8 mouse cellular contexts compared by ENCODE assay signal in genomic region chr4:108387681-108388253, GRCm38 (mm10). TPM values are rescaled to one million over a fixed set of nuclear protein-coding genes. Genes with fewer than 3 reads are reported as not detected.
DNase-seq lines count a peak whose midpoint lies in the region; ATAC-seq and TF ChIP-seq lines count a peak whose summit lies in the region.

No protein-coding gene starts in this region.

- peak overlapping the region; percentile 71 for H3K4me2 ChIP-seq in liver, postnatal 0 days (ENCODE audit: low read depth, low read length)
- H3K4me2 ChIP-seq in neural tube, embryonic 12.5 days (replicated peaks), result peak overlapping the region; percentile 58

- peak overlapping the region; percentile 47 for H3K4me3 ChIP-seq in embryonic facial prominence, embryonic 10.5 days
- H3K4me3 ChIP-seq in liver, postnatal 0 days (ENCODE audit: low read depth, low read length), result peak overlapping the region; percentile 35
- peak overlapping the region; percentile 25 for H3K4me3 ChIP-seq in neural tube, embryonic 12.5 days

- peak overlapping the region; percentile 92 for H3K27ac ChIP-seq in embryonic facial prominence, embryonic 10.5 days (replicated peaks)
- no peak overlapping the region for H3K27ac ChIP-seq in liver, postnatal 0 days (ENCODE audit: low read depth)
- H3K27ac ChIP-seq in neural tube, embryonic 12.5 days, result no peak overlapping the region

- peak; percentile 20; the same call in 1 of the 2 replicates for TF ChIP-seq CTCF in liver, postnatal 0 days (IDR thresholded peaks at IDR 0.05; ENCODE audit: low read depth)

- H3K4me1 ChIP-seq in embryonic facial prominence, embryonic 10.5 days, result peaks cover 44% of the 10 kb centered on the region
- peaks cover 14% of the 10 kb centered on the region for H3K4me1 ChIP-seq in liver, postnatal 0 days (ENCODE audit: insufficient read depth)
- peaks cover 20% of the 10 kb centered on the region for H3K4me1 ChIP-seq in neural tube, embryonic 12.5 days

- H3K36me3 ChIP-seq in embryonic facial prominence, embryonic 10.5 days (replicated peaks), result no peaks in the 10 kb centered on the region
- H3K36me3 ChIP-seq in liver, postnatal 0 days (replicated peaks; ENCODE audit: insufficient read depth, low read length), result no peaks in the 10 kb centered on the region
- H3K36me3 ChIP-seq in neural tube, embryonic 12.5 days, result no peaks in the 10 kb centered on the region

- WGBS in embryonic facial prominence, embryonic 10.5 days, result 4% methylated on average over 18 of the region's 18 CpGs
- WGBS in liver, postnatal 0 days (ENCODE audit: insufficient replicate concordance), result 4% methylated on average over 18 of the region's 18 CpGs
- WGBS in neural tube, embryonic 12.5 days, result 11% methylated on average over 18 of the region's 18 CpGs

- H3K9me3 ChIP-seq in embryonic facial prominence, embryonic 10.5 days, result no peaks in the 10 kb centered on the region
- no peaks in the 10 kb centered on the region for H3K9me3 ChIP-seq in liver, postnatal 0 days (ENCODE audit: low read length)
- H3K9me3 ChIP-seq in neural tube, embryonic 12.5 days, result no peaks in the 10 kb centered on the region

- H3K9ac ChIP-seq in liver, postnatal 0 days (replicated peaks), result peak overlapping the region; percentile 55
- peak overlapping the region; percentile 56 for H3K9ac ChIP-seq in neural tube, embryonic 12.5 days

- ATAC-seq in liver, postnatal 0 days, result peak; percentile 47; the same call in 1 of the 2 replicates
- peak; percentile 65; the same call in 1 of the 2 replicates for ATAC-seq in neural tube, embryonic 12.5 days (ENCODE audit: low FRiP score, low read depth)

- H3K27me3 ChIP-seq in embryonic facial prominence, embryonic 10.5 days (replicated peaks; ENCODE audit: low read depth, poor library complexity, severe bottlenecking), result peaks cover 24% of the 10 kb centered on the region
- H3K27me3 ChIP-seq in liver, postnatal 0 days (ENCODE audit: insufficient read depth, low read length), result peaks cover 10% of the 10 kb centered on the region
- H3K27me3 ChIP-seq in neural tube, embryonic 12.5 days (replicated peaks), result peaks cover 15% of the 10 kb centered on the region

- peak; percentile 39 to 52 for DNase-seq in urinary bladder, adult 18-20 months (ENCODE audit: low spot score in 2 of 2)
- no peak for DNase-seq in urinary bladder, adult 2 months (ENCODE audit: low spot score)
- DNase-seq in embryonic facial prominence, embryonic 10.5 days (ENCODE audit: low spot score), result peak; percentile 83
- DNase-seq in heart, adult 8-10 months (ENCODE audit: low spot score), result peak; percentile 84
- DNase-seq in kidney, adult 8-10 months, result peak; percentile 36 to 37
- DNase-seq in liver, postnatal 0 days, result peak; percentile 69
- no peak for DNase-seq in T-cell, adult 2 months (ENCODE audit: low spot score)

- no peak for TF ChIP-seq EP300 in liver, postnatal 0 days (IDR thresholded peaks at IDR 0.05; ENCODE audit: low read depth)

RNA-seq across cellular contexts. Expression of gene Shisal2a, which starts 4.6 kb away (rescaled TPM):
- 0.15 TPM in 1 of 2 replicates, not detected in the other for polyA plus RNA-seq in urinary bladder, adult 2 months (2012; rRNA removed)
- polyA plus RNA-seq in embryonic facial prominence, embryonic 10.5 days (2016; fragmentation: Nextera tagmentation; extraction: Ambion mirVana), result 4.0 and 5.6 TPM in 2 replicates
- total RNA-seq in heart, adult 8-10 months (2022), result not detected
- polyA plus RNA-seq in liver, postnatal 0 days (2015; fragmentation: Nextera tagmentation; extraction: Ambion mirVana), result 0.26 and 0.52 TPM in 2 replicates
- polyA plus RNA-seq in neural tube, embryonic 12.5 days (2016; fragmentation: Nextera tagmentation; extraction: Ambion mirVana), result 3.2 and 3.5 TPM in 2 replicates

RNA-seq across cellular contexts. Expression of gene Gpx7, which starts 19.0 kb away (rescaled TPM):
- polyA plus RNA-seq in urinary bladder, adult 2 months (2012; rRNA removed), result 34.5 and 34.8 TPM in 2 replicates
- polyA plus RNA-seq in embryonic facial prominence, embryonic 10.5 days (2016; fragmentation: Nextera tagmentation; extraction: Ambion mirVana), result 39.7 and 40.1 TPM in 2 replicates
- 1 to 10 TPM; 4.4 to 9.5 (median 6.3) TPM for total RNA-seq in heart, adult 8-10 months (2022)
- polyA plus RNA-seq in liver, postnatal 0 days (2015; fragmentation: Nextera tagmentation; extraction: Ambion mirVana), result 14.5 and 15.6 TPM in 2 replicates
- 45.2 and 47.4 TPM in 2 replicates for polyA plus RNA-seq in neural tube, embryonic 12.5 days (2016; fragmentation: Nextera tagmentation; extraction: Ambion mirVana)

RNA-seq across cellular contexts. Expression of gene Coa7, which starts 59.8 kb away (rescaled TPM):
- 11.9 and 12.3 TPM in 2 replicates for polyA plus RNA-seq in urinary bladder, adult 2 months (2012; rRNA removed)
- polyA plus RNA-seq in embryonic facial prominence, embryonic 10.5 days (2016; fragmentation: Nextera tagmentation; extraction: Ambion mirVana), result 70.4 and 78.9 TPM in 2 replicates
- total RNA-seq in heart, adult 8-10 months (2022), result 10 to 100 TPM; 31.0 to 45.6 (median 36.2) TPM
- 62.2 and 64.9 TPM in 2 replicates for polyA plus RNA-seq in liver, postnatal 0 days (2015; fragmentation: Nextera tagmentation; extraction: Ambion mirVana)
- 52.5 and 54.8 TPM in 2 replicates for polyA plus RNA-seq in neural tube, embryonic 12.5 days (2016; fragmentation: Nextera tagmentation; extraction: Ambion mirVana)

Comparison
In these comparisons a context has a peak if more than half of its experiments do, and no peak if none do; other contexts are left out.
1. DNase-seq: peak in urinary bladder, adult 18-20 months (2 of 2), embryonic facial prominence, embryonic 10.5 days (single experiment), heart, adult 8-10 months (single experiment), kidney, adult 8-10 months (2 of 2) and liver, postnatal 0 days (single experiment); none in urinary bladder, adult 2 months (single experiment) and T-cell, adult 2 months (single experiment).
2. Peak in every context shown above with its lines, with median percentiles within 50 percentile points of each other: H3K4me3 ChIP-seq.